Mouse (Mus musculus) limb, embryonic 13.5 days (tissue): ENCODE data around the gene Tnfrsf13c. TPM values are rescaled to one million over a fixed set of nuclear protein-coding genes. Genes with fewer than 3 reads are reported as not detected.
"Not testable (repeated sequence)": the region's sequence is repeated elsewhere in the genome, so short reads cannot be mapped to it uniquely, and the experiment has no call there.

ENCODE experiments used
- ATAC-seq: fragments of 200-750 bp; cut with Nextera tagmentation; 2 replicates; pipeline ENCODE4 v1.8.0; 2017; ENCODE audit warnings: low read depth, moderate number of reproducible peaks, moderate TSS enrichment; ENCODE audit not compliant: low FRiP score
- H3K27ac ChIP-seq: fragments of 300-500 bp; sonication (generic); 2 replicates; pipeline ENCODE4 v1.5.1; 2015; ENCODE audit warnings: inconsistent platforms, mild to moderate bottlenecking, moderate library complexity
- H3K27me3 ChIP-seq: fragments of 300-500 bp; sonication (generic); 2 replicates; pipeline ENCODE4 v1.6.1; 2015; ENCODE audit warnings: mild to moderate bottlenecking, inconsistent platforms
- H3K36me3 ChIP-seq: fragments of 300-500 bp; sonication (generic); 2 replicates; pipeline ENCODE4 v1.6.1; 2015; ENCODE audit warnings: inconsistent platforms, mild to moderate bottlenecking, moderate library complexity
- H3K4me1 ChIP-seq: fragments of 300-500 bp; sonication (generic); 2 replicates; pipeline ENCODE4 v1.6.1; 2015; ENCODE audit warnings: inconsistent platforms
- H3K4me2 ChIP-seq: fragments of 300-500 bp; sonication (generic); replicated peaks from 2 replicates; pipeline ENCODE4 v1.6.1; 2015; ENCODE audit warnings: inconsistent platforms, mild to moderate bottlenecking, moderate library complexity
- H3K4me3 ChIP-seq: fragments of 300-500 bp; sonication (generic); 2 replicates; pipeline ENCODE4 v1.5.1; 2015; ENCODE audit warnings: moderate library complexity, mild to moderate bottlenecking, inconsistent platforms
- H3K9ac ChIP-seq: fragments of 300-500 bp; sonication (generic); 2 replicates; pipeline ENCODE4 v1.6.1; 2015; ENCODE audit warnings: mild to moderate bottlenecking, inconsistent platforms
- H3K9me3 ChIP-seq: fragments of 300-500 bp; sonication (generic); 2 replicates; pipeline ENCODE4 v1.6.1; 2016; ENCODE audit warnings: inconsistent platforms
- WGBS: fragments of 180-500 bp; shearing (Covaris S2); methylation state at CpG from one replicate; pipeline ENCODE4 v1.1.7; 2015; 5-methylcytosine and 5-hydroxymethylcytosine counted together
- polyA plus RNA-seq: library from polyadenylated mRNA; unstranded; fragments of >200 nt; fragmentation: Nextera tagmentation; extraction: Ambion mirVana; gene quantifications from 2 replicates; pipeline ENCODE4 v1.2.1, GENCODE M21; 2015

The Tnfrsf13c gene
- polyA plus RNA-seq, 1 experiment from 2014 or later, result 0.15 TPM

GRCm38 (mm10) chr15:82244805-82245161, 20.6 kb upstream of the Tnfrsf13c start:
- not testable (repeated sequence) for H3K9me3 ChIP-seq, H3K36me3 ChIP-seq, H3K4me1 ChIP-seq, H3K27me3 ChIP-seq
- H3K4me3 ChIP-seq, result peak overlapping the region; percentile 72
- 20% methylated on average over 9 of the region's 9 CpGs for WGBS
- peak; percentile 28; the same call in 1 of the 2 replicates for ATAC-seq
- peak overlapping the region; percentile 73 for H3K9ac ChIP-seq
- peak overlapping the region; percentile 91 for H3K4me2 ChIP-seq
- H3K27ac ChIP-seq, result peak overlapping the region; percentile 79

GRCm38 (mm10) chr15:82244115-82244804, 20.1 kb upstream of the Tnfrsf13c start, which contains the start of gene Cenpm:
Gene Cenpm (minus strand): TSS chr15:82244748.
- Histone ChIP-seq H3K27me3 (no peaks in the 10 kb centered on the region), H3K27ac (peak within 1 kb of the TSS; percentile 79), H3K4me1 (peaks cover 8% of the 10 kb centered on the region), H3K9ac (peak within 1 kb of the TSS; percentile 73), H3K9me3 (no peaks in the 10 kb centered on the region), H3K36me3 (peaks cover 1% of the 10 kb centered on the region; the same call in 1 of the 2 replicates), H3K4me2 (peak within 1 kb of the TSS; percentile 91), H3K4me3 (peak within 1 kb of the TSS; percentile 72)
- peak; percentile 97 for ATAC-seq
- WGBS, result under 1% methylated on average over 65 of the region's 65 CpGs

GRCm38 (mm10) chr15:82243742-82244114, 19.6 kb upstream of the Tnfrsf13c start:
- Histone ChIP-seq H3K4me1 (peaks cover 8% of the 10 kb centered on the region), H3K27me3 (no peaks in the 10 kb centered on the region), H3K4me2 (peak overlapping the region; percentile 91), H3K36me3 (peaks cover 7% of the 10 kb centered on the region), H3K4me3 (peak overlapping the region; percentile 72), H3K9ac (peak overlapping the region; percentile 73), H3K9me3 (no peaks in the 10 kb centered on the region), H3K27ac (no peak overlapping the region)
- WGBS, result 3% methylated on average over 12 of the region's 12 CpGs
- 0 out of 2 replicates have a peak, but pooled peaks have one; percentile 2 for ATAC-seq

GRCm38 (mm10) chr15:82243311-82243710, 19.1 kb upstream of the Tnfrsf13c start:
- peaks cover 8% of the 10 kb centered on the region for H3K4me1 ChIP-seq
- no peaks in the 10 kb centered on the region for H3K27me3 ChIP-seq
- H3K4me3 ChIP-seq, result peak overlapping the region; percentile 72
- no peak for ATAC-seq
- peak overlapping the region; percentile 73 for H3K9ac ChIP-seq
- H3K36me3 ChIP-seq, result peaks cover 11% of the 10 kb centered on the region
- H3K9me3 ChIP-seq, result no peaks in the 10 kb centered on the region
- H3K27ac ChIP-seq, result no peak overlapping the region
- peak overlapping the region; percentile 91 for H3K4me2 ChIP-seq
- 75% methylated on average over 3 of the region's 3 CpGs for WGBS

GRCm38 (mm10) chr15:82236565-82236964, 12.4 kb upstream of the Tnfrsf13c start:
- Histone ChIP-seq H3K9ac (no peak overlapping the region), H3K4me2 (no peak overlapping the region), H3K4me1 (no peaks in the 10 kb centered on the region), H3K9me3 (no peaks in the 10 kb centered on the region), H3K27ac (no peak overlapping the region), H3K4me3 (no peak overlapping the region), H3K27me3 (no peaks in the 10 kb centered on the region), H3K36me3 (peaks cover 30% of the 10 kb centered on the region)
- ATAC-seq, result peak; percentile 58
- WGBS, result 23% methylated on average over 5 of the region's 5 CpGs

DNA sequence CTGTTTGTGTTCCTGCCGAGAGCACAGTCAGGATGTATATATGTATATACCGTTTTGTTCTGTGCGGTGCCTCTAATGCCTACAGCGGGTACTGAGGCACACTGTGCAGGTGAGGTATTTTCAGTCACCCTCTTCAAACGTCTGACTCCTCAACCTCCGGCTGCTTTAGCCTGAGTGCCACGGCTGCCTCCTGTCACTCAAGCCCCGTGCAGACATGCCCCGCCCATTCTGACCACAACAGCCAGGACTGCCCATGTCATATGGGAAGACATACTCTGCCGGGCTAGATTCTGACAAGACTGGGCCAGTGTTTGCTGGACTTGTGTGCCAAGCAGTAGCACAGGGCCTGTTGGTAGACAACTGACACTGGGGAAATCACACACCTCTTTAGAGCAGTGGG, 11.5 kb upstream of the Tnfrsf13c start:
- Histone ChIP-seq H3K36me3 (peaks cover 30% of the 10 kb centered on the region), H3K27ac (no peak overlapping the region), H3K27me3 (no peaks in the 10 kb centered on the region), H3K4me2 (no peak overlapping the region), H3K9ac (no peak overlapping the region), H3K4me1 (no peaks in the 10 kb centered on the region), H3K9me3 (no peaks in the 10 kb centered on the region), H3K4me3 (no peak overlapping the region)
- WGBS, result 77% methylated on average over 10 of the region's 10 CpGs
- no peak for ATAC-seq

DNA sequence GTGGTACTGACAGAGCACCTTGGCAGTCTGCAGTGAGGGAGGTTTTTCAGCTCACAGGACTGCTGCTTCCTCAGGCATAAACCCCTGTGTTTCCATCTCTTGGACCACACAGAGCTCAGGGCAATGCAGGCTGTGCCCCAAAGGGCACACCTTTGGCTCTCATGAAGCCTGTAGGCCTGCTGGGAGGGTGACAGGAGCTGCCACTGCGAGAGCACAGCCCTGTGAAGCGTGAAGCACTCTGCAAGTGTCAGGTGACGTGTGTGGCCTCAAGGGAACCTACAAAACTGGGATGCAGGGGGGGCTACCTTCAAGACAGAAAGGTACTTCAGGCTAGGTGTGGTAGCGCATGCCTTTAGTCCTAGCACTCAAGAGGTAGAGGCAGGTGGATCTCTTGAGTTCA, 8.5 kb upstream of the Tnfrsf13c start:
- H3K36me3 ChIP-seq, result peaks cover 15% of the 10 kb centered on the region
- H3K4me1 ChIP-seq, result no peaks in the 10 kb centered on the region
- H3K27ac ChIP-seq, result no peak overlapping the region
- H3K27me3 ChIP-seq, result peaks cover 2% of the 10 kb centered on the region; the same call in 1 of the 2 replicates
- WGBS, result 60% methylated on average over 4 of the region's 4 CpGs
- H3K9ac ChIP-seq, result no peak overlapping the region
- no peak for ATAC-seq
- H3K4me2 ChIP-seq, result no peak overlapping the region
- no peak overlapping the region for H3K4me3 ChIP-seq
- no peaks in the 10 kb centered on the region for H3K9me3 ChIP-seq

GRCm38 (mm10) chr15:82231591-82232378, 7.6 kb upstream of the Tnfrsf13c start:
- H3K9me3 ChIP-seq, result no peaks in the 10 kb centered on the region
- H3K4me3 ChIP-seq, result no peak overlapping the region
- no peak for ATAC-seq
- H3K27ac ChIP-seq, result no peak overlapping the region
- no peak overlapping the region for H3K4me2 ChIP-seq
- 63% methylated on average over 11 of the region's 11 CpGs for WGBS
- peaks cover 2% of the 10 kb centered on the region; the same call in 1 of the 2 replicates for H3K27me3 ChIP-seq
- peaks cover 15% of the 10 kb centered on the region for H3K36me3 ChIP-seq
- no peaks in the 10 kb centered on the region for H3K4me1 ChIP-seq
- no peak overlapping the region for H3K9ac ChIP-seq

DNA sequence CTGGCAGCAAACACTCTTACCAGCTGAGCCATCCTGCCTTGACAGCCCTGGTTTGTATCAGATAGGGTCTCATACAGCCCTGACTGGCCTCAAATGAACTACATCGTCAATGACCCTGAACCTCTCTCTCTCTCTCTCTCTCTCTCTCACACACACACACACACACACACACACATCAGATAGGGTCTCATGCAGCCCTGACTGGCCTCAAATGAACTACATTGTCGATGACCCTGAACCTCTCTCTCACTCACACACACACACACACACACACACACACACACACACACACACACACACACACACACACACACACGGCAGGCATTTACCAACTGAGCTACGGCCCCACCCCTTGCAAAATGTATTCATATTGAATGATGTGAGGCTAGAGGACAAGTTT, 6.9 kb upstream of the Tnfrsf13c start:
- peaks cover 3% of the 10 kb centered on the region for H3K27me3 ChIP-seq
- no peak for ATAC-seq
- no peaks in the 10 kb centered on the region for H3K9me3 ChIP-seq
- no peak overlapping the region for H3K4me2 ChIP-seq
- H3K36me3 ChIP-seq, result peaks cover 15% of the 10 kb centered on the region
- WGBS, result 85% methylated on average over 4 of the region's 4 CpGs
- H3K4me1 ChIP-seq, result no peaks in the 10 kb centered on the region
- H3K27ac ChIP-seq, result no peak overlapping the region
- H3K9ac ChIP-seq, result no peak overlapping the region
- no peak overlapping the region for H3K4me3 ChIP-seq

DNA sequence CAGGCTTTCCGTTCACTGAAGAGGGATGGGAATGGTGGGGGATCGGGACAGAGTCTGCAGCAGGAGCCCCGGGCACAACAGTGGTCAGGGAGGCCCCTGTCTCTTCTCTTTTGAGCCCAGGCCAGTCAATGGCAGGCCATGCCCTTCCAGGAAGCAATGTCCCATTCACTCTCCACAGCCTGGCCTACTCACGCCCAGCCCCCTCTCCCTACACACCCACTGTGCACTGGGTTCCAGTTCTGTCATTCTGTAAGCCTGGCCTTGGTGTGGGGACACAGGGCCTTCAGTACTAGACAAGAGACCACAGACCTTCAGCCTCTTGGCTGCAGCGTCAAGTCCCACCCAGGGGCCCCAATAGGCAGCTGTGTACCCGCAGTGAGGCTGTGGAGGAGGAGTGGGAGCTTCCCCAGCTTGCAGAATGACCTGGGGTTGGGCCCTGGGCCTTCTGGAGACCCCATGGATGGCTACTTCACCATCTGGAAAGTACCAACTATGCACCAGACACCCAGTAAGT, 6.0 kb upstream of the Tnfrsf13c start:
- no peak overlapping the region for H3K4me3 ChIP-seq
- no peak overlapping the region for H3K4me2 ChIP-seq
- peaks cover 15% of the 10 kb centered on the region for H3K36me3 ChIP-seq
- peaks cover 13% of the 10 kb centered on the region for H3K27me3 ChIP-seq
- no peaks in the 10 kb centered on the region for H3K4me1 ChIP-seq
- no peaks in the 10 kb centered on the region for H3K9me3 ChIP-seq
- H3K27ac ChIP-seq, result no peak overlapping the region
- WGBS, result 69% methylated on average over 6 of the region's 6 CpGs
- no peak overlapping the region for H3K9ac ChIP-seq
- no peak for ATAC-seq

DNA sequence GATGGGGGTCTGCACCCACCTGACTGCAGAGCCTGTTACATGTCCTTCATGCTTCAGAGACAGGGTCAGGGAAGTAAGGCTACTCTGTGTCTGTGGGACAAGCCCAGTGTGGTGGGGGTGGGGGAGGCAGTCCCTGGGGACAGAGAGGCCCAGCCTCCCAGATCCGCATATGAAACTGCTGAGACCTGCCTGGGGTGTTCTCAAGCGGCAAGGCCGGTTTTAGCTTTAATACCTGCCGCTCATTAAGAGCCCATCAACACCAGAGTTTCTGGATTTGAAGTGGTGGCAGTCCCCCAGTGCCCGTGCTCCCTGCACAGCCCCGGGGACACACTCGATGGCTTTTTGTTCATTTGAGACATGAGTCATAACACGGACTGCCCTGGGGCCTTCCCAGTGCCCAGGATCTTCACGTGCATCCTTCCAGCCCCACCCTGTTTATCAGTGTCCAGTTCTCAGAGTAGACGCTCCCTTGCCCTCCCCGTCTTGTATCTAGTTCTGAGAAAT, 5.4 kb upstream of the Tnfrsf13c start:
- Histone ChIP-seq H3K4me1 (peaks cover 1% of the 10 kb centered on the region; the same call in 1 of the 2 replicates), H3K9me3 (no peaks in the 10 kb centered on the region), H3K4me2 (no peak overlapping the region), H3K9ac (no peak overlapping the region), H3K27ac (no peak overlapping the region), H3K27me3 (peaks cover 18% of the 10 kb centered on the region), H3K36me3 (peaks cover 15% of the 10 kb centered on the region), H3K4me3 (no peak overlapping the region)
- ATAC-seq, result no peak
- WGBS, result 37% methylated on average over 11 of the region's 11 CpGs

- H3K4me1 ChIP-seq, result peaks cover 8% of the 10 kb centered on the region
- no peaks in the 10 kb centered on the region for H3K36me3 ChIP-seq
- H3K4me3 ChIP-seq, result no peak overlapping the region
- H3K9me3 ChIP-seq, result no peaks in the 10 kb centered on the region
- H3K27ac ChIP-seq, result no peak overlapping the region
- H3K27me3 ChIP-seq, result peaks cover 50% of the 10 kb centered on the region
- no peak overlapping the region for H3K4me2 ChIP-seq
- no peak for ATAC-seq
- WGBS, result 92% methylated on average over 5 of the region's 5 CpGs
- H3K9ac ChIP-seq, result no peak overlapping the region
Observed at GRCm38 (mm10) chr15:82225769-82226168, 1.6 kb upstream of the Tnfrsf13c start.
